ENCODE assay signal across 8 mouse cellular contexts in genomic region chr7:28961584-28961926, GRCm38 (mm10). TPM values are rescaled to one million over a fixed set of nuclear protein-coding genes. Genes with fewer than 3 reads are reported as not detected.
DNase-seq lines count a peak whose midpoint lies in the region; ATAC-seq and TF ChIP-seq lines count a peak whose summit lies in the region.

No protein-coding gene starts in this region.

- peak overlapping the region; percentile 99 for H3K4me2 ChIP-seq in heart, embryonic 12.5 days
- peak overlapping the region; percentile 83 for H3K4me2 ChIP-seq in forebrain, embryonic 14.5 days (ENCODE audit: low read length)
- peak overlapping the region; percentile 93 for H3K4me2 ChIP-seq in liver, embryonic 15.5 days

- peak overlapping the region; percentile 95 for H3K9ac ChIP-seq in heart, embryonic 12.5 days
- peak overlapping the region; percentile 95 for H3K9ac ChIP-seq in forebrain, embryonic 14.5 days (ENCODE audit: low read length)
- peak overlapping the region; percentile 93 for H3K9ac ChIP-seq in liver, embryonic 15.5 days

- H3K27ac ChIP-seq in heart, embryonic 12.5 days (ENCODE audit: poor library complexity, severe bottlenecking), result peak overlapping the region; percentile 85
- H3K27ac ChIP-seq in forebrain, embryonic 14.5 days (ENCODE audit: low read depth, low read length), result peak overlapping the region; percentile 82
- H3K27ac ChIP-seq in liver, embryonic 15.5 days (replicated peaks), result peak overlapping the region; percentile 92

- peaks cover 42% of the 10 kb centered on the region for H3K4me1 ChIP-seq in heart, embryonic 12.5 days (replicated peaks)
- peaks cover 84% of the 10 kb centered on the region for H3K4me1 ChIP-seq in E14TG2a.4 (replicated peaks; ENCODE audit: low read depth, low read length)
- H3K4me1 ChIP-seq in forebrain, embryonic 14.5 days (ENCODE audit: control insufficient read depth, insufficient read depth, low read length), result peaks cover 32% of the 10 kb centered on the region
- peaks cover 70% of the 10 kb centered on the region for H3K4me1 ChIP-seq in liver, embryonic 15.5 days (replicated peaks)

- peak overlapping the region; percentile 79 for H3K4me3 ChIP-seq in heart, embryonic 12.5 days
- H3K4me3 ChIP-seq in E14TG2a.4 (replicated peaks; ENCODE audit: low read length), result peak overlapping the region; percentile 100
- peak overlapping the region; percentile 95 for H3K4me3 ChIP-seq in forebrain, embryonic 14.5 days (ENCODE audit: low read depth, low read length)
- peak overlapping the region; percentile 84 for H3K4me3 ChIP-seq in liver, embryonic 15.5 days (replicated peaks)

- DNase-seq in heart, adult 11 months, result no peak
- no peak for DNase-seq in forebrain, embryonic 14.5 days (ENCODE audit: low spot score)
- DNase-seq in layer of hippocampus, postnatal 25 days (ENCODE audit: extremely low spot score in 1 of 2, low spot score in 1 of 2), result no peak
- DNase-seq in cerebellum, postnatal 25 days, result no peak
- DNase-seq in right cerebral cortex, postnatal 36 days (ENCODE audit: low spot score in 2 of 2), result no peak

- H3K36me3 ChIP-seq in heart, embryonic 12.5 days, result no peaks in the 10 kb centered on the region; the same call in 1 of the 2 replicates
- peaks cover 37% of the 10 kb centered on the region for H3K36me3 ChIP-seq in E14TG2a.4 (ENCODE audit: insufficient read depth, low read length)
- no peaks in the 10 kb centered on the region for H3K36me3 ChIP-seq in forebrain, embryonic 14.5 days (ENCODE audit: control insufficient read depth, insufficient read depth, low read length)
- H3K36me3 ChIP-seq in liver, embryonic 15.5 days (replicated peaks), result no peaks in the 10 kb centered on the region

- H3K27me3 ChIP-seq in heart, embryonic 12.5 days (replicated peaks), result no peaks in the 10 kb centered on the region
- H3K27me3 ChIP-seq in E14TG2a.4 (ENCODE audit: insufficient read depth, low read length), result no peaks in the 10 kb centered on the region
- H3K27me3 ChIP-seq in forebrain, embryonic 14.5 days (replicated peaks; ENCODE audit: control insufficient read depth, insufficient read depth, low read length), result no peaks in the 10 kb centered on the region
- no peaks in the 10 kb centered on the region for H3K27me3 ChIP-seq in liver, embryonic 15.5 days

- ATAC-seq in heart, embryonic 12.5 days (ENCODE audit: insufficient number of reproducible peaks, low FRiP score), result no peak
- no peak for ATAC-seq in forebrain, embryonic 14.5 days
- no peak for ATAC-seq in liver, embryonic 15.5 days (ENCODE audit: insufficient read depth)

- WGBS in heart, embryonic 12.5 days, result under 1% methylated on average over 7 of the region's 7 CpGs
- under 1% methylated on average over 7 of the region's 7 CpGs for WGBS in forebrain, embryonic 14.5 days
- under 1% methylated on average over 7 of the region's 7 CpGs for WGBS in liver, embryonic 15.5 days (ENCODE audit: insufficient replicate concordance)

- TF ChIP-seq CTCF in E14TG2a.4 (conservative IDR thresholded peaks at IDR 0.05; ENCODE audit: low read length), result no peak

- H3K9me3 ChIP-seq in heart, embryonic 12.5 days (replicated peaks), result no peaks in the 10 kb centered on the region
- H3K9me3 ChIP-seq in E14TG2a.4 (ENCODE audit: low read length), result no peaks in the 10 kb centered on the region
- H3K9me3 ChIP-seq in forebrain, embryonic 14.5 days (replicated peaks; ENCODE audit: control insufficient read depth, low read length), result no peaks in the 10 kb centered on the region
- no peaks in the 10 kb centered on the region for H3K9me3 ChIP-seq in liver, embryonic 15.5 days (replicated peaks)

RNA-seq across cellular contexts. Expression of gene Actn4, which starts 0.6 kb away (rescaled TPM):
- 317 and 318 TPM in 2 replicates for polyA plus RNA-seq in heart, embryonic 12.5 days (2016; fragmentation: Nextera tagmentation; extraction: Ambion mirVana)
- polyA plus RNA-seq in forebrain, embryonic 14.5 days (2014; fragmentation: Nextera tagmentation; extraction: Ambion mirVana), result 101 and 128 TPM in 2 replicates
- 126 and 147 TPM in 2 replicates for polyA plus RNA-seq in liver, embryonic 15.5 days (2015; fragmentation: Nextera tagmentation; extraction: Ambion mirVana)
- total RNA-seq in layer of hippocampus, postnatal 25 days (2021), result 100 to 1,000 TPM; 124 to 129 TPM

RNA-seq across cellular contexts. Expression of gene Eif3k, which starts 20.1 kb away (rescaled TPM):
- 254 and 255 TPM in 2 replicates for polyA plus RNA-seq in heart, embryonic 12.5 days (2016; fragmentation: Nextera tagmentation; extraction: Ambion mirVana)
- polyA plus RNA-seq in forebrain, embryonic 14.5 days (2014; fragmentation: Nextera tagmentation; extraction: Ambion mirVana), result 345 and 412 TPM in 2 replicates
- 209 and 222 TPM in 2 replicates for polyA plus RNA-seq in liver, embryonic 15.5 days (2015; fragmentation: Nextera tagmentation; extraction: Ambion mirVana)
- total RNA-seq in layer of hippocampus, postnatal 25 days (2021), result 100 to 1,000 TPM; 179 to 185 TPM

RNA-seq across cellular contexts. Expression of gene Map4k1, which starts 20.3 kb away (rescaled TPM):
- polyA plus RNA-seq in heart, embryonic 12.5 days (2016; fragmentation: Nextera tagmentation; extraction: Ambion mirVana), result 5.8 and 6.5 TPM in 2 replicates
- 6.1 and 6.9 TPM in 2 replicates for polyA plus RNA-seq in forebrain, embryonic 14.5 days (2014; fragmentation: Nextera tagmentation; extraction: Ambion mirVana)
- polyA plus RNA-seq in liver, embryonic 15.5 days (2015; fragmentation: Nextera tagmentation; extraction: Ambion mirVana), result 21.6 and 26.3 TPM in 2 replicates
- total RNA-seq in layer of hippocampus, postnatal 25 days (2021), result 1 to 10 TPM; 2.1 to 2.4 TPM
